ENCODE assay signal across 16 mouse cellular contexts in genomic region chr2:173418951-173419350, GRCm38 (mm10).
DNase-seq lines count a peak whose midpoint lies in the region; TF ChIP-seq lines count a peak whose summit lies in the region.
"Had no signal": no experiment of that assay in that cellular context is flagged by ENCODE, and none has a peak within 500 bp of the region (broad histone marks: within the 10 kb centered on the region; RNA-seq: fewer than 3 reads in every experiment).

No protein-coding gene starts in this region.

- TF ChIP-seq CTCF in gastrocnemius, adult 2 months (IDR thresholded peaks at IDR 0.05) = no peak

- H3K4me3 ChIP-seq in gastrocnemius, adult 2 months = no peak overlapping the region
- H3K4me3 ChIP-seq: embryonic facial prominence, embryonic 12.5 days; heart, embryonic 12.5 days; hindbrain, embryonic 10.5 days had no signal

- 0 out of 2 replicates have a peak overlapping the region, but pooled peaks have one; percentile 16 for H3K27ac ChIP-seq in gastrocnemius, adult 2 months
- H3K27ac ChIP-seq: embryonic facial prominence, embryonic 12.5 days; hindbrain, embryonic 14.5 days had no signal

- DNase-seq in gastrocnemius, adult 2 months = no peak
- DNase-seq in gastrocnemius, adult 8-10 months (ENCODE audit: low spot score in 2 of 2) = no peak
- DNase-seq in 3134 (ENCODE audit: extremely low read depth, insufficient read length, low spot score) = peak; percentile 55
- peak; percentile 59 for DNase-seq in adrenal gland, adult 8-10 months
- peak; percentile 64 to 73 for DNase-seq in adrenal gland, postnatal 36 days
- no peak for DNase-seq in cerebellum, adult 9-11 months
- no peak for DNase-seq in left cerebral cortex, adult 11 months (ENCODE audit: low spot score)
- DNase-seq: cerebellum, adult 2 months; cerebellum, postnatal 14 days; embryo, embryonic 11 days; gastrocnemius, postnatal 25 days; kidney, adult 11 months had no signal

- intact Hi-C loops in gastrocnemius, adult 2 months (cut with DNase I) = no loop called here

Comparison
In these comparisons a context has a peak if more than half of its experiments do, and no peak if none do; other contexts are left out.
1. DNase-seq: peak in 3134 (single experiment), adrenal gland, adult 8-10 months (single experiment) and adrenal gland, postnatal 36 days (2 of 2); none in gastrocnemius, adult 2 months (single experiment), gastrocnemius, adult 8-10 months (0 of 2), cerebellum, adult 9-11 months (single experiment) and left cerebral cortex, adult 11 months (single experiment).